Mouse (Mus musculus) limb, embryonic 12.5 days (tissue): ENCODE data around the gene Aqp6. TPM values are rescaled to one million over a fixed set of nuclear protein-coding genes. Genes with fewer than 3 reads are reported as not detected.

ENCODE experiments used
- ATAC-seq: fragments of 200-750 bp; cut with Nextera tagmentation; 2 replicates; pipeline ENCODE4 v1.8.0; 2017; ENCODE audit warnings: low read depth, moderate TSS enrichment; ENCODE audit not compliant: insufficient number of reproducible peaks, insufficient read depth, low FRiP score, low TSS enrichment
- H3K27ac ChIP-seq: fragments of 300-500 bp; sonication (generic); 2 replicates; pipeline ENCODE4 v1.5.1; 2016; ENCODE audit warnings: mild to moderate bottlenecking, moderate library complexity
- H3K27me3 ChIP-seq: fragments of 300-500 bp; sonication (generic); 2 replicates; pipeline ENCODE4 v1.6.1; 2016; ENCODE audit warnings: mild to moderate bottlenecking, moderate library complexity
- H3K36me3 ChIP-seq: fragments of 300-500 bp; sonication (generic); 2 replicates; pipeline ENCODE4 v1.6.1; 2016; ENCODE audit warnings: mild to moderate bottlenecking, moderate library complexity
- H3K4me1 ChIP-seq: fragments of 300-500 bp; sonication (generic); replicated peaks from 2 replicates; pipeline ENCODE4 v1.6.1; 2016
- H3K4me2 ChIP-seq: fragments of 300-500 bp; sonication (generic); 2 replicates; pipeline ENCODE4 v1.6.1; 2016; ENCODE audit warnings: mild to moderate bottlenecking, moderate library complexity
- H3K4me3 ChIP-seq: fragments of 300-500 bp; sonication (generic); replicated peaks from 2 replicates; pipeline ENCODE4 v1.5.1; 2016; ENCODE audit warnings: mild to moderate bottlenecking
- H3K9ac ChIP-seq: fragments of 300-500 bp; sonication (generic); replicated peaks from 2 replicates; pipeline ENCODE4 v1.6.1; 2016; ENCODE audit warnings: mild to moderate bottlenecking, moderate library complexity
- H3K9me3 ChIP-seq: fragments of 300-500 bp; sonication (generic); 2 replicates; pipeline ENCODE4 v1.6.1; 2016; ENCODE audit warnings: mild to moderate bottlenecking, moderate library complexity
- WGBS: fragments of 180-500 bp; shearing (Covaris S2); methylation state at CpG from one replicate; pipeline ENCODE4 v1.1.7; 2016; 5-methylcytosine and 5-hydroxymethylcytosine counted together
- polyA plus RNA-seq: library from polyadenylated mRNA; unstranded; fragments of >200 nt; fragmentation: Nextera tagmentation; extraction: Ambion mirVana; gene quantifications from 2 replicates; pipeline ENCODE4 v1.2.1, GENCODE M21; 2016

The Aqp6 gene
- polyA plus RNA-seq, 1 experiment from 2014 or later, result not detected

- H3K4me3 ChIP-seq, result no peak overlapping the region
- no peak overlapping the region for H3K4me2 ChIP-seq
- ATAC-seq, result no peak
- no peaks in the 10 kb centered on the region for H3K9me3 ChIP-seq
- peaks cover 100% of the 10 kb centered on the region for H3K27me3 ChIP-seq
- no peaks in the 10 kb centered on the region for H3K36me3 ChIP-seq
- 58% methylated on average over 6 of the region's 6 CpGs for whole genome bisulfite sequencing
- no peak overlapping the region for H3K27ac ChIP-seq
- no peak overlapping the region for H3K9ac ChIP-seq
- peaks cover 25% of the 10 kb centered on the region for H3K4me1 ChIP-seq
Observed at GRCm38 (mm10) chr15:99585741-99586140, 15.5 kb upstream of the Aqp6 start.

- peaks cover 29% of the 10 kb centered on the region for H3K4me1 ChIP-seq
- ATAC-seq, result no peak
- no peaks in the 10 kb centered on the region for H3K36me3 ChIP-seq
- 89% methylated on average over 3 of the region's 3 CpGs for WGBS
- peaks cover 100% of the 10 kb centered on the region for H3K27me3 ChIP-seq
- no peak overlapping the region for H3K4me3 ChIP-seq
- H3K9ac ChIP-seq, result no peak overlapping the region
- no peaks in the 10 kb centered on the region for H3K9me3 ChIP-seq
- H3K27ac ChIP-seq, result no peak overlapping the region
- no peak overlapping the region for H3K4me2 ChIP-seq
Observed at GRCm38 (mm10) chr15:99586525-99586924, 14.7 kb upstream of the Aqp6 start.

- Histone ChIP-seq H3K27me3 (peaks cover 100% of the 10 kb centered on the region), H3K4me2 (no peak overlapping the region), H3K9ac (no peak overlapping the region), H3K4me1 (peaks cover 17% of the 10 kb centered on the region), H3K27ac (no peak overlapping the region), H3K9me3 (no peaks in the 10 kb centered on the region), H3K4me3 (no peak overlapping the region), H3K36me3 (no peaks in the 10 kb centered on the region)
- ATAC-seq, result no peak
- WGBS, result 7% methylated on average over 9 of the region's 9 CpGs
Observed at GRCm38 (mm10) chr15:99589237-99589636, 12.0 kb upstream of the Aqp6 start.

- 20% methylated on average over 7 of the region's 7 CpGs for WGBS
- no peaks in the 10 kb centered on the region for H3K36me3 ChIP-seq
- no peak for ATAC-seq
Observed at GRCm38 (mm10) chr15:99589704-99590103, 11.5 kb upstream of the Aqp6 start.

GRCm38 (mm10) chr15:99590429-99591084 is 10.6 kb upstream of the Aqp6 start, which contains the start of gene Aqp5:
TSS of gene Aqp5 (plus strand) at chr15:99590782.
- no peaks in the 10 kb centered on the region for H3K9me3 ChIP-seq
- no peak within 1 kb of the TSS for H3K27ac ChIP-seq
- WGBS, result 2% methylated on average over 64 of the region's 83 CpGs
- H3K9ac ChIP-seq, result no peak within 1 kb of the TSS
- no peak for ATAC-seq
- H3K4me2 ChIP-seq, result peak within 1 kb of the TSS; percentile 60
- peak within 1 kb of the TSS; percentile 45 for H3K4me3 ChIP-seq
- no peaks in the 10 kb centered on the region for H3K36me3 ChIP-seq
- peaks cover 100% of the 10 kb centered on the region for H3K27me3 ChIP-seq
- H3K4me1 ChIP-seq, result peaks cover 8% of the 10 kb centered on the region; the same call in 1 of the 2 replicates

More at GRCm38 (mm10) chr15:99589704-99590103, 11.5 kb upstream of the Aqp6 start:
- H3K4me2 ChIP-seq, result no peak overlapping the region
- no peak overlapping the region for H3K9ac ChIP-seq
- H3K27ac ChIP-seq, result no peak overlapping the region
- H3K4me1 ChIP-seq, result peaks cover 13% of the 10 kb centered on the region
- no peak overlapping the region for H3K4me3 ChIP-seq
- H3K9me3 ChIP-seq, result no peaks in the 10 kb centered on the region
- peaks cover 100% of the 10 kb centered on the region for H3K27me3 ChIP-seq

GRCm38 (mm10) chr15:99592177-99592576 is 9.0 kb upstream of the Aqp6 start:
- no peak overlapping the region for H3K9ac ChIP-seq
- no peaks in the 10 kb centered on the region for H3K9me3 ChIP-seq
- peaks cover 95% of the 10 kb centered on the region for H3K27me3 ChIP-seq
- no peaks in the 10 kb centered on the region for H3K36me3 ChIP-seq
- H3K27ac ChIP-seq, result no peak overlapping the region
- H3K4me1 ChIP-seq, result peaks cover 8% of the 10 kb centered on the region; the same call in 1 of the 2 replicates
- no peak for ATAC-seq
- H3K4me3 ChIP-seq, result no peak overlapping the region
- WGBS, result 75% methylated on average over 8 of the region's 8 CpGs
- no peak overlapping the region for H3K4me2 ChIP-seq

GRCm38 (mm10) chr15:99592877-99593276 is 8.3 kb upstream of the Aqp6 start:
- 86% methylated on average over 5 of the region's 5 CpGs for WGBS
- H3K27ac ChIP-seq, result no peak overlapping the region
- no peak for ATAC-seq

GRCm38 (mm10) chr15:99594951-99595350 is 6.2 kb upstream of the Aqp6 start:
- Histone ChIP-seq H3K4me3 (no peak overlapping the region), H3K27ac (no peak overlapping the region), H3K36me3 (no peaks in the 10 kb centered on the region), H3K9ac (no peak overlapping the region), H3K27me3 (peaks cover 86% of the 10 kb centered on the region), H3K4me1 (peaks cover 11% of the 10 kb centered on the region; the same call in 1 of the 2 replicates), H3K9me3 (no peaks in the 10 kb centered on the region), H3K4me2 (no peak overlapping the region)
- no peak for ATAC-seq
- WGBS, result 82% methylated on average over 10 of the region's 10 CpGs

More at GRCm38 (mm10) chr15:99592877-99593276, 8.3 kb upstream of the Aqp6 start:
- Histone ChIP-seq H3K4me3 (no peak overlapping the region), H3K9me3 (no peaks in the 10 kb centered on the region), H3K9ac (no peak overlapping the region), H3K27me3 (peaks cover 93% of the 10 kb centered on the region), H3K36me3 (no peaks in the 10 kb centered on the region), H3K4me2 (no peak overlapping the region), H3K4me1 (peaks cover 10% of the 10 kb centered on the region; the same call in 1 of the 2 replicates)

- under 1% methylated on average over 7 of the region's 7 CpGs for WGBS
- Histone ChIP-seq H3K4me1 (peaks cover 6% of the 10 kb centered on the region; the same call in 1 of the 2 replicates), H3K9ac (no peak overlapping the region), H3K4me2 (no peak overlapping the region), H3K36me3 (no peaks in the 10 kb centered on the region), H3K4me3 (no peak overlapping the region), H3K27me3 (peaks cover 86% of the 10 kb centered on the region), H3K27ac (no peak overlapping the region), H3K9me3 (no peaks in the 10 kb centered on the region)
- ATAC-seq, result peak; percentile 67
Observed at GRCm38 (mm10) chr15:99596056-99596687, 5.0 kb upstream of the Aqp6 start.

GRCm38 (mm10) chr15:99596841-99597240 is 4.4 kb upstream of the Aqp6 start:
- Histone ChIP-seq H3K4me3 (no peak overlapping the region), H3K9me3 (no peaks in the 10 kb centered on the region), H3K4me1 (peaks cover 11% of the 10 kb centered on the region; the same call in 1 of the 2 replicates), H3K27me3 (peaks cover 86% of the 10 kb centered on the region), H3K36me3 (no peaks in the 10 kb centered on the region), H3K4me2 (no peak overlapping the region), H3K9ac (no peak overlapping the region), H3K27ac (no peak overlapping the region)
- WGBS, result 56% methylated on average over 7 of the region's 7 CpGs
- no peak for ATAC-seq

GRCm38 (mm10) chr15:99597596-99597995 is 3.6 kb upstream of the Aqp6 start:
- peaks cover 16% of the 10 kb centered on the region for H3K4me1 ChIP-seq
- no peak overlapping the region for H3K27ac ChIP-seq
- H3K9ac ChIP-seq, result no peak overlapping the region
- no peak overlapping the region for H3K4me3 ChIP-seq
- ATAC-seq, result no peak
- H3K27me3 ChIP-seq, result peaks cover 81% of the 10 kb centered on the region
- WGBS, result 44% methylated on average over 8 of the region's 8 CpGs
- no peaks in the 10 kb centered on the region for H3K9me3 ChIP-seq
- no peaks in the 10 kb centered on the region for H3K36me3 ChIP-seq
- H3K4me2 ChIP-seq, result no peak overlapping the region
